Mouse (Mus musculus): ENCODE data around the gene Pcdh17. TPM values are rescaled to one million over a fixed set of nuclear protein-coding genes. Genes with fewer than 3 reads are reported as not detected.

Gene Pcdh17
- polyA plus RNA-seq (2015; fragmentation: Nextera tagmentation; extraction: Ambion mirVana) = 7.6 and 8.2 TPM in 2 replicates

GRCm38 (mm10) chr14:84443288-84443686 lies at the start of gene Pcdh17:
Gene Pcdh17, plus strand, starts transcription at chr14:84443563.
- WGBS = under 1% methylated on average over 31 of the region's 31 CpGs
- Histone ChIP-seq H3K4me2 (replicated peaks; ENCODE audit: low read depth, low read length) (peak within 1 kb of the TSS; percentile 81), H3K36me3 (ENCODE audit: insufficient read depth, low read length) (no peaks in the 10 kb centered on the region), H3K9me3 (ENCODE audit: low read length) (no peaks in the 10 kb centered on the region), H3K4me3 (ENCODE audit: low read length) (peak within 1 kb of the TSS; percentile 58), H3K9ac (replicated peaks; ENCODE audit: low read length) (peak within 1 kb of the TSS; percentile 65), H3K4me1 (ENCODE audit: insufficient read depth, low read length) (peaks cover 35% of the 10 kb centered on the region), H3K27ac (ENCODE audit: low read length) (0 out of 2 replicates have a peak within 1 kb of the TSS, but pooled peaks have one; percentile 24), H3K27me3 (ENCODE audit: insufficient read depth, low read length) (peaks cover 37% of the 10 kb centered on the region)
- ATAC-seq (ENCODE audit: low FRiP score, low TSS enrichment) = peak; percentile 96

- Histone ChIP-seq H3K9me3 (ENCODE audit: low read length) (no peaks in the 10 kb centered on the region), H3K4me2 (replicated peaks; ENCODE audit: low read depth, low read length) (no peak overlapping the region), H3K4me3 (ENCODE audit: low read length) (no peak overlapping the region), H3K27me3 (ENCODE audit: insufficient read depth, low read length) (no peaks in the 10 kb centered on the region), H3K9ac (replicated peaks; ENCODE audit: low read length) (no peak overlapping the region), H3K36me3 (ENCODE audit: insufficient read depth, low read length) (no peaks in the 10 kb centered on the region), H3K27ac (ENCODE audit: low read length) (no peak overlapping the region), H3K4me1 (ENCODE audit: insufficient read depth, low read length) (no peaks in the 10 kb centered on the region)
- WGBS = 63% methylated on average over 1 of the region's 1 CpGs
- no peak for ATAC-seq (ENCODE audit: low FRiP score, low TSS enrichment)
These were observed 46.2 kb upstream of the Pcdh17 start for GRCm38 (mm10) chr14:84397137-84397536.

- ATAC-seq (ENCODE audit: low FRiP score, low TSS enrichment) = no peak
- no peak overlapping the region for H3K4me2 ChIP-seq (replicated peaks; ENCODE audit: low read depth, low read length)
- 74% methylated on average over 2 of the region's 2 CpGs for WGBS
- H3K9me3 ChIP-seq (ENCODE audit: low read length) = no peaks in the 10 kb centered on the region
- H3K27ac ChIP-seq (ENCODE audit: low read length) = no peak overlapping the region
- no peak overlapping the region for H3K9ac ChIP-seq (replicated peaks; ENCODE audit: low read length)
- H3K36me3 ChIP-seq (ENCODE audit: insufficient read depth, low read length) = no peaks in the 10 kb centered on the region
- H3K4me3 ChIP-seq (ENCODE audit: low read length) = no peak overlapping the region
- no peaks in the 10 kb centered on the region for H3K27me3 ChIP-seq (ENCODE audit: insufficient read depth, low read length)
- no peaks in the 10 kb centered on the region for H3K4me1 ChIP-seq (ENCODE audit: insufficient read depth, low read length)
These were observed 18.6 kb upstream of the Pcdh17 start for GRCm38 (mm10) chr14:84424736-84425135.

- no peak overlapping the region for H3K4me2 ChIP-seq (replicated peaks; ENCODE audit: low read depth, low read length)
- H3K9me3 ChIP-seq (ENCODE audit: low read length) = no peaks in the 10 kb centered on the region
- ATAC-seq (ENCODE audit: low FRiP score, low TSS enrichment) = no peak
- H3K4me3 ChIP-seq (ENCODE audit: low read length) = no peak overlapping the region
- no peaks in the 10 kb centered on the region for H3K4me1 ChIP-seq (ENCODE audit: insufficient read depth, low read length)
- H3K27me3 ChIP-seq (ENCODE audit: insufficient read depth, low read length) = no peaks in the 10 kb centered on the region
- H3K36me3 ChIP-seq (ENCODE audit: insufficient read depth, low read length) = no peaks in the 10 kb centered on the region
- no peak overlapping the region for H3K9ac ChIP-seq (replicated peaks; ENCODE audit: low read length)
- H3K27ac ChIP-seq (ENCODE audit: low read length) = no peak overlapping the region
These were observed 16.7 kb upstream of the Pcdh17 start for GRCm38 (mm10) chr14:84426616-84427015.

- 24% methylated on average over 11 of the region's 11 CpGs for WGBS
- ATAC-seq (ENCODE audit: low FRiP score, low TSS enrichment) = no peak
- Histone ChIP-seq H3K4me3 (ENCODE audit: low read length) (no peak overlapping the region), H3K27me3 (ENCODE audit: insufficient read depth, low read length) (peaks cover 4% of the 10 kb centered on the region; the same call in 1 of the 2 replicates), H3K36me3 (ENCODE audit: insufficient read depth, low read length) (no peaks in the 10 kb centered on the region), H3K4me1 (ENCODE audit: insufficient read depth, low read length) (no peaks in the 10 kb centered on the region), H3K9me3 (ENCODE audit: low read length) (no peaks in the 10 kb centered on the region), H3K27ac (ENCODE audit: low read length) (no peak overlapping the region), H3K9ac (replicated peaks; ENCODE audit: low read length) (no peak overlapping the region), H3K4me2 (replicated peaks; ENCODE audit: low read depth, low read length) (no peak overlapping the region)
These were observed 5.1 kb upstream of the Pcdh17 start for GRCm38 (mm10) chr14:84438066-84438770.

GRCm38 (mm10) chr14:84440903-84441302 lies 2.5 kb upstream of the Pcdh17 start:
- Histone ChIP-seq H3K27me3 (ENCODE audit: insufficient read depth, low read length) (peaks cover 13% of the 10 kb centered on the region), H3K9me3 (ENCODE audit: low read length) (no peaks in the 10 kb centered on the region), H3K4me1 (ENCODE audit: insufficient read depth, low read length) (peaks cover 12% of the 10 kb centered on the region), H3K36me3 (ENCODE audit: insufficient read depth, low read length) (no peaks in the 10 kb centered on the region), H3K27ac (ENCODE audit: low read length) (no peak overlapping the region), H3K4me2 (replicated peaks; ENCODE audit: low read depth, low read length) (no peak overlapping the region), H3K9ac (replicated peaks; ENCODE audit: low read length) (no peak overlapping the region), H3K4me3 (ENCODE audit: low read length) (no peak overlapping the region)
- ATAC-seq (ENCODE audit: low FRiP score, low TSS enrichment) = no peak
- WGBS = 15% methylated on average over 2 of the region's 2 CpGs

- Histone ChIP-seq H3K36me3 (ENCODE audit: insufficient read depth, low read length) (no peaks in the 10 kb centered on the region), H3K27me3 (ENCODE audit: insufficient read depth, low read length) (peaks cover 31% of the 10 kb centered on the region), H3K4me1 (ENCODE audit: insufficient read depth, low read length) (peaks cover 29% of the 10 kb centered on the region), H3K27ac (ENCODE audit: low read length) (no peak overlapping the region), H3K9ac (replicated peaks; ENCODE audit: low read length) (peak overlapping the region; percentile 65), H3K4me2 (replicated peaks; ENCODE audit: low read depth, low read length) (peak overlapping the region; percentile 81), H3K9me3 (ENCODE audit: low read length) (no peaks in the 10 kb centered on the region), H3K4me3 (ENCODE audit: low read length) (peak overlapping the region; percentile 58)
- ATAC-seq (ENCODE audit: low FRiP score, low TSS enrichment) = peak; percentile 69
- under 1% methylated on average over 24 of the region's 30 CpGs for WGBS
These were observed 655 bp upstream of the Pcdh17 start for GRCm38 (mm10) chr14:84442528-84443287.

- 2% methylated on average over 13 of the region's 13 CpGs for WGBS
- H3K9me3 ChIP-seq (ENCODE audit: low read length) = no peaks in the 10 kb centered on the region
These were observed 398 bp downstream of the Pcdh17 start for GRCm38 (mm10) chr14:84443761-84444160.

GRCm38 (mm10) chr14:84444276-84444662 lies 906 bp downstream of the Pcdh17 start:
- Histone ChIP-seq H3K27ac (ENCODE audit: low read length) (0 out of 2 replicates have a peak overlapping the region, but pooled peaks have one; percentile 24), H3K27me3 (ENCODE audit: insufficient read depth, low read length) (peaks cover 41% of the 10 kb centered on the region), H3K9ac (replicated peaks; ENCODE audit: low read length) (peak overlapping the region; percentile 56), H3K9me3 (ENCODE audit: low read length) (no peaks in the 10 kb centered on the region), H3K4me2 (replicated peaks; ENCODE audit: low read depth, low read length) (peak overlapping the region; percentile 81), H3K4me1 (ENCODE audit: insufficient read depth, low read length) (peaks cover 37% of the 10 kb centered on the region), H3K4me3 (ENCODE audit: low read length) (peak overlapping the region; percentile 58), H3K36me3 (ENCODE audit: insufficient read depth, low read length) (no peaks in the 10 kb centered on the region)
- 0% methylated on average over 21 of the region's 21 CpGs for WGBS
- no peak for ATAC-seq (ENCODE audit: low FRiP score, low TSS enrichment)

More at GRCm38 (mm10) chr14:84443761-84444160, 398 bp downstream of the Pcdh17 start:
- Histone ChIP-seq H3K4me2 (replicated peaks; ENCODE audit: low read depth, low read length) (peak overlapping the region; percentile 81), H3K36me3 (ENCODE audit: insufficient read depth, low read length) (no peaks in the 10 kb centered on the region), H3K27ac (ENCODE audit: low read length) (no peak overlapping the region), H3K4me3 (ENCODE audit: low read length) (peak overlapping the region; percentile 58), H3K27me3 (ENCODE audit: insufficient read depth, low read length) (peaks cover 41% of the 10 kb centered on the region), H3K4me1 (ENCODE audit: insufficient read depth, low read length) (peaks cover 37% of the 10 kb centered on the region), H3K9ac (replicated peaks; ENCODE audit: low read length) (peak overlapping the region; percentile 56)
- ATAC-seq (ENCODE audit: low FRiP score, low TSS enrichment) = no peak
